Mouse (Mus musculus) gastrocnemius, adult 18-20 months (tissue): ENCODE measurements around the gene Gbf1. TPM values are rescaled to one million over a fixed set of nuclear protein-coding genes. Genes with fewer than 3 reads are reported as not detected.
A peak's percentile ranks its signal among the peaks of the same experiment; 100 is the strongest.

Source experiments
- DNase-seq: peaks from one replicate; pipeline ENCODE4 v3.0.0; 2021; ENCODE audit warnings: low spot score
- total RNA-seq, 2 experiments: library from RNA; stranded (reverse); gene quantifications; 2 replicates each; pipeline ENCODE4 v1.2.3; 2021

Gbf1 gene
- total RNA-seq, 2 experiments from 2014 or later, result 45.6 to 47.6 TPM

- no peak for DNase-seq
These were observed 67.8 kb downstream of the Gbf1 start for GRCm38 (mm10) chr19:46220116-46220515.

DNA sequence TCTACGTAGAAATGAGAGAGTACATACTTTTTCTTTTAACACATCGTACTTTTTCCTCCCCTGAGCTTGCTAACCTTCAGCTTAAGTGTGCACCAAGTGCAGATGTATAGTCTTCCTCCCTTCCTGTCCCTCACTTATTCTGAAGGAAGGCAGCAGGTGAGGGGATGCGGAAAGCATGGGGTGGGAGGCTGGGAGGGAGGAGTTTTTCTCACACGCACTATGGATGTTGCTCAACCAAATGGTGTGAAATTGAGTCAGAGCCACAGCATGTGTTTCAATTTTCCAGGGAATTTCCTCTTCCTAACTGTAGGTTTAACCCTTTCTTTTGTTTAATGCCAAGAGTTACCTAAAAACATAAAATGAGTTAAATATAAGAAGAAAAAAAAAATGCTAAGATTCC, 70.8 kb downstream of the Gbf1 start:
- DNase-seq, result no peak

DNA sequence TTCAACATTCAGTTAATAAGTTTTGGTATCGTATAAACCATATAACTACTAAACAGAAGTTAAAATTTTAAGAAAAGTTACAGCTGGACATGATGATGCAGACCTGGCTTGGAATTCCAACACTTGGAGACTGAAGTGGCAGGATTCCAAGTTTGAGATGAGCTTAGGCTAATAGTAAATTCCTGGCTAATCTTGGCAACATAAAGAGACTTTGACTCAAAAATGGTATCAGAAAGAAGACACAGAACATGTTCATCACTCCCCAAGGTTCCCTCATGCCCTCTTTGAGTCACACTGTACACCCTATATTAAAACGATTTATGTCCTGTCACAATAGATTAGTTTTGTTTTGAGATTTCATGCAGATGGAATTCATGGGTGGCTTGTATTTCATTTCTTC, 72.6 kb downstream of the Gbf1 start:
- DNase-seq, result no peak

DNA sequence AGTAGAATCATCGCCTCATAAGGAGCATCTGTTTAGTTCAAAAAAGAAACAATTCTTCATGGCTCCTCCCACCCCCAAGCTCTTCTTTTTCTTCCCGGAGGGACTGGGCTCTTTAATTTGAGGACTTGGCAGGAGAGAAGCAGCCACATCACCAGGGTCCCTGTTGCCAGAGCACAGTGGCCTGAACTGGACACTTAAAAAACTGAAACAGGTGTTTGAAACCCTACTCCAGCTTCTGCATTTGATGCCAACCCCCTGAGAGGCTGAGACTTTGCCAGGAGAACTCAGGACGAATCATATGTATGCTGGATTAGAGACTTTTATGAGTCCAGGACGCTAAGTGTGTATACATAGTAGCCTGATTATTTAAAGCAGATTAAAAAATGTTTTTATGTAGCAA, 73.2 kb downstream of the Gbf1 start:
- peak; percentile 87 for DNase-seq

GRCm38 (mm10) chr19:46226295-46226694, 74.0 kb downstream of the Gbf1 start:
- DNase-seq, result no peak

DNA sequence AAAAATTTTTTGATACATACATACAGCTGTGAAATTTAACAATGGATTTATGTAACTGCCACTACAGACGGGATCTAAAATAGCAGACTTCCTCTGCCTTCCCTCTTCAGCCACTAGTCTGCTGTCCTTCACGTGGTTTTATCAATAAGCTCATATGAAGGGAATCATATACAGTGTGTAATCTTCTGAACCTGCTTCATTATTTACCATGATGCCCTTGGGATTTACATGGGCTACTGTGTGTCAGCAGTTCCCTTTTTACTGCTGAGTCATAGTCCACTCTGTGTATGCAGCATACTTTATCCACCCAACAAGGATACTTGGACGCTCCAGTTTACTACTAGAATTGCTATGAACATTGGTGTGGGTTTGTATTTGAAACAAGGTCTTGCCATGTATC, 75.0 kb downstream of the Gbf1 start:
- DNase-seq, result no peak

DNA sequence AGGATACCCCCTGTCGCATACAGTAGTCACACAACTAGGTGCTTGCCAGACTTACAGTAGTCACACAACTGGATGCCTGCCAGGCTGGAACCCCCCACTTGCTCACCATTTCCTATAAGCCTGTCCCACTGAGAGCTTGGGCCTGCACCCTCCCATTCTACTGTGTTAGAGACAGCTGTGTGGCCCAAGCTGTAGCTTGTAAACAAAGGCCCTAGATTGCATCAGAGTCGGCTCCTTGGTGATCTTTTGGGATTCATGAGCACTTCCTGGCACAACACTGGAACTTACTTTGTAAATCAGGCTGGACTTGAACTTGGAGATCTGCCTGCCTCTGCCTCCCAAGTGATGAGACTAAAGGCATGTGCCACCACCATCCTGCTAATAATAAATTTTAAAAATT, 82.1 kb downstream of the Gbf1 start:
- no peak for DNase-seq

DNA sequence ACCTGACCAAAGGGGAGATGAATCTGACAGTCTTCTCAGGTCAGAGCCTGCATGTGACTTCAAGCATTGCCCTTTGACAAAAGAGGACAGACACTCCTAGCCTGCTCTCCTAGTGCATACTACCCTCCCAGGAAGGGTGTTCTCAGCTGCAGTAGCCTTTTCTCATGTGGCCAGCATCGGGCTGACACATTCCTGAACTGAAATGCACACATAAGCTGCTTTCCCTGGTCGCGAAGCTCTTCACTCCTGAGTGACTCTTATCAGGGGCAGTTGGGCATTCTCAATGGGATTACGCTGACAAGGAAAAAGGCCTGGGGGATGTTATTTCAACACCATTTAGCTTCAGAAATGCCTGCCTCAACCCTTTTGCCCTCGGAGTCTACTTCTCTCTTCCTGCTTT, 84.3 kb downstream of the Gbf1 start:
- DNase-seq, result no peak

- DNase-seq, result no peak
These were observed 87.9 kb downstream of the Gbf1 start for GRCm38 (mm10) chr19:46240246-46240645.

GRCm38 (mm10) chr19:46242416-46242815, 90.1 kb downstream of the Gbf1 start:
- DNase-seq, result no peak

- no peak for DNase-seq
These were observed 92.3 kb downstream of the Gbf1 start for GRCm38 (mm10) chr19:46244628-46245027.

- peak; percentile 33 for DNase-seq
These were observed 96.7 kb downstream of the Gbf1 start for GRCm38 (mm10) chr19:46248991-46249390.

- DNase-seq, result peak; percentile 40
These were observed 101.9 kb downstream of the Gbf1 start for GRCm38 (mm10) chr19:46254163-46254752.

GRCm38 (mm10) chr19:46264762-46265161, 112.5 kb downstream of the Gbf1 start:
- no peak for DNase-seq

GRCm38 (mm10) chr19:46275307-46275706, 123.0 kb downstream of the Gbf1 start:
- no peak for DNase-seq

DNA sequence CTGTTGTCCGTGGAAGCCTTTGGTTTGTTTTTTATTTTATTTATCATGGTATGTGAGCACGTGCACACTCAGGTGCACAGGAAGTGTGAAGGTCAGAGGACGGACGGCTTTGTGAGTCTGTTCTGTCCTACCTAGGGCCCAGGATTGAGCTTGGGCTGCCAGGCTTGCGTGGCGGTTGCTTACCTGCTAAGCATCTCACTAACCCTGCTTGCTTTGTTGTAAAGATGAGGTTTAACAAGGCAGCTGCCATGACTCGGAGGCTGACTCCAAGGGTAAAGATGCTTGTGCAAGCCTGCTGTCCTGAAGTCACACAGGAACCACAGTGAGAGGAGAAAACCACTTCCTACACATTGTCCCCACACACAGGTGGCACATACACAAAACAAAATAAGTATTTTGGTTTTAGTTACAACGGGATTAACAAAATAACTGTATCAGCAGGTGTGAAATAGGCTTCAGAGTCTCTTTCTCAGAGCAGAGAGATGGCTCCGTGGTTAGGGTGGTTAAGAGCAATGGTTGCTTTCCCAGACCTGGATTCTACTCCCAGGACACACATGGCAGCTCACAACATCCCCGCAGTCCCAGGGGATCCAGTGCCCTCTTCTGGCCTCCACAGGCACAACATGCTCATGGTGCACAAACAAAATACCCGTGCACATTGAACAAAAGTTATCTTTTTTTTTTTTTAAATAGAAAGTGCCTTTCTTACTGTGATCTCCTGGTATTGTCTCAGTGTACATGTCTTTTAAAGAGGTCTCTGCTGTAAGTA, 130.0 kb downstream of the Gbf1 start:
- no peak for DNase-seq

DNA sequence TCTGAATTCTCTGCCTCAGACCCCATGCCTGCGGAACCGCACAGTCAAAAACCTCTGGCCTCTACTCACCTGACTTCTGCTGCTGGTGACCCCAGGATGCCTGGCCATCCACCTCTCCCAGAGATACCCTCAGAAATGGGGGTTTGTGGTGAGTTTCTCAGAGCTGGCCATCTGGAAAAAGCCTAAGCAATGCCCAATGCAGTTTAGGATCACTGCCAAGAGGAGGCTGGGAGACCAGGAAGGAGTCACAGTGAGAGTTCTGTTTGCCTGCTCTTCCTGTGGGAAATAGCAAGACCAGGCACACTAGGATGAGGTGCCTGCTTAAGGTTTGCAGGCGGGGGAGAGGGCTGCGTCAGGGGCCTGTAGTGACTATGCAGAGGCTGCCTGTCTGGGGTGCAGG, 132.4 kb downstream of the Gbf1 start:
- no peak for DNase-seq

DNA sequence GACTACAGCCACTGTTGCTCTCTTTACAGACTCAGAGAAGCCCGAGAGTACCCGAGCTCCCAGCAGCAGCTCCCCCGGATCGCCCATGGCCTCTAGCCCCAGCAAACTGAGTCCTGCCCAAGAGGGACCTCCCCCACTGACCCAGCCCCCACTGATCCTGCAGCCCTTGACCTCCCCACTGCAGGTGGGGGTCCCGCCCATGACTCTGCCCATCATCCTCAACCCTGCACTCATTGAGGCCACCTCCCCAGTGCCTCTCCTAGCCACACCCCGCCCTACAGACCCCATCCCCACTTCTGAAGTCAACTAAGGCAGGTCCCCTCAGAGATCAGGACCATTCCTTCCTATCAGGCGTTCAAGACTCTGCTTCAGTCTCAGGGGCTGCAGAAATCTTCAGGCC, 133.3 kb downstream of the Gbf1 start:
- DNase-seq, result no peak

DNA sequence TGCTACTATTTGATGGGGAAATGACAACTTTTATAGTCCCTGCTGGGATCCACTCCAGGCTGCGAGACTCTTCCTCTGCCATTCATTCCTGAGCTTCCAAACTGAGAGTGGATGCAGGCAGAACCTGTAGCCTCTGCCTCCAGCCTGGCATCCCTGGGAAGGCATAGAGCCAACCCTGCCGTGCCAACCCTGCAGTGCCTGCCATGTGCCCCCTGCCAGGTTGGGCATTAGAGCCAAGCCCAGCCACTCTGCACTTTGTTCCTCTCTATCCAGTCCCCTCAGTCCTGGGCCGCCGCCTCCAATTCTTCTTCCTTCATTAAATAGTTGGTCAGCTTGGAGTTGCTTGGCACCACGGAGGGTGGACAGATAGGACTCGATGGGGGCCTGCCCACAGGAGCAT, 133.7 kb downstream of the Gbf1 start:
- no peak for DNase-seq

- no peak for DNase-seq
These were observed 134.6 kb downstream of the Gbf1 start for GRCm38 (mm10) chr19:46286926-46287325.

DNA sequence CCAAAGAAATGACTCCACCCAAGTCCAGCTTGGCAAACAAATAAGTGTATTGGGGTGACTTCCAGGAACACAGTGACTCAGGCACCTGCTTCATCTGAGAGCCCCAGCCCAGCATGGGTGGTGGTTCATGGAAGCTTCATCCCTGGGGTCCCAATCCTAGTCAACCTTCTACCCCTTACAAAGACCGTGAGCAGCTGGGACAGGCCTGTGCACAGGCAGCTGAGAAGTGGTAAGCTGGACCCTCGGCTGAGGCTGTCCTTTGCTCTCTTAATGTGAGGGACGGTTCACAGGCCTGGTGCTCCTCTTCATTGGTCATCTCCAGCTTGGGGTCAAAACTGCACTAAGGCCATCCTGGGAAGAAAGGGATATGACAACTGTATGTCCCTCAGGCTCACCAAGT, 135.3 kb downstream of the Gbf1 start:
- no peak for DNase-seq

- no peak for DNase-seq
These were observed 138.3 kb downstream of the Gbf1 start for GRCm38 (mm10) chr19:46290535-46291105.

- no peak for DNase-seq
These were observed 144.6 kb downstream of the Gbf1 start for GRCm38 (mm10) chr19:46296938-46297337.
